Mouse (Mus musculus): ENCODE data around the gene Rfc4.

- TF ChIP-seq CTCF (IDR thresholded peaks at IDR 0.05; ENCODE audit: extremely low read depth, insufficient read length, insufficient replicate concordance, low read depth, low read length) (no peak), POLR2A (IDR thresholded peaks at IDR 0.05; ENCODE audit: low read depth, low read length) (no peak)
Observed at GRCm38 (mm10) chr16:23162116-23162515, 34.6 kb upstream of the Rfc4 start.

All from small intestine, adult 2 months (tissue).